Mouse (Mus musculus) splenic B cell, adult 2 months (primary cell): ENCODE measurements around the gene Hip1.
"Not testable (repeated sequence)": the region's sequence is repeated elsewhere in the genome, so short reads cannot be mapped to it uniquely, and the experiment has no call there.

Experiments used
- DNase-seq: peaks from one replicate; pipeline ENCODE4 v3.0.0-alpha.2; 2011; ENCODE audit warnings: low read depth, low spot score
- H3K27me3 ChIP-seq: 2 replicates; pipeline ENCODE4 v1.6.1; 2012; ENCODE audit warnings: mild to moderate bottlenecking, low read length, moderate library complexity, mixed read lengths; ENCODE audit not compliant: control insufficient read depth, poor library complexity, insufficient read depth, severe bottlenecking
- H3K36me3 ChIP-seq: 2 replicates; pipeline ENCODE4 v1.6.1; 2012; ENCODE audit warnings: mild to moderate bottlenecking, low read length, moderate library complexity, mixed read lengths; ENCODE audit not compliant: control insufficient read depth, poor library complexity, insufficient read depth, severe bottlenecking

The Hip1 gene

DNA sequence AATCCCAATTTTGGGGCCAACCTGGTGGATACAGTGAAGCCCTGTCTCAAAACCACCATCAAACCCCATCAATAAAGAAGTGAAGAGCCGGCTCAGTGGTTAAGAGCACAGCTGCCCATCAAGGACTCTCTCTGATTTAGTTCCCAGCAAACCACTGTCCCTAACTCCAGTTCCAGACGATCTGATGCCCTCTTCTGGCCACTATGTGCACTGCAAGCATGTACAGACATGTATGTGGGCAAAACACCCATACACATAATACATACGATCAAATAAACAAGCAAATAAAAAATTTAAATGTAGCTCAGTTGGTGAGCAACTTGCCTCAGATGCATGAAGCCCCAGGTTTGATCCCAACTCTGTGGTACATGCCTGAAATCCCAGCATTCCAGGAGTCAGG is 85.4 kb downstream of the Hip1 start:
- no peaks in the 10 kb centered on the region for H3K27me3 ChIP-seq
- H3K36me3 ChIP-seq = no peaks in the 10 kb centered on the region
- peak; percentile 62 for DNase-seq

- H3K27me3 ChIP-seq = no peaks in the 10 kb centered on the region
- no peaks in the 10 kb centered on the region for H3K36me3 ChIP-seq
- no peak for DNase-seq
Measured at GRCm38 (mm10) chr5:135457961-135458360, 87.0 kb downstream of the Hip1 start.

DNA sequence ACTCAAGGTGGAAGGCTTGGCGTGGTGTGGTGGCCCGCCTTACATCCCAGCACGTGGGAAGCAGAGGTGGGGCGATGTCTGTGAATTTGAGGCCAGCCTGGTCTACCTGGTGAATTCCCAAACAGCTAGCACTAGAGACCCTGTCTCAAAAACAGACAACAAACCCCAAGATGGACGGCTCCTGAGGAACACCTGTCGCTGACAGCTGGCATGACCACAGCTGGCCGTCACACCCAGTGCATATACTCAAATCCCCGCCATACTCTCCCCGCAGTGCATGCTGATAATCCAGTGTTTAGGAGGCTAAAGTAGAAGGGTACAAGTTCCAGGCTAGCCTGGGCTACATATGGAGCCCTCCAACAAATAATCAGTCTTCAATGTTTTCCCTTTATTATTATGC is 88.4 kb downstream of the Hip1 start:
- Histone ChIP-seq H3K36me3 (no peaks in the 10 kb centered on the region), H3K27me3 (no peaks in the 10 kb centered on the region)
- no peak for DNase-seq

GRCm38 (mm10) chr5:135454256-135454655 is 90.7 kb downstream of the Hip1 start:
- peak; percentile 23 for DNase-seq
- Histone ChIP-seq H3K36me3 (0 out of 2 replicates have a peak, but pooled peaks cover 1% of the 10 kb centered on the region), H3K27me3 (no peaks in the 10 kb centered on the region)

- not testable (repeated sequence) for DNase-seq, H3K27me3 ChIP-seq, H3K36me3 ChIP-seq
Measured at GRCm38 (mm10) chr5:135451559-135451958, 93.4 kb downstream of the Hip1 start.

DNA sequence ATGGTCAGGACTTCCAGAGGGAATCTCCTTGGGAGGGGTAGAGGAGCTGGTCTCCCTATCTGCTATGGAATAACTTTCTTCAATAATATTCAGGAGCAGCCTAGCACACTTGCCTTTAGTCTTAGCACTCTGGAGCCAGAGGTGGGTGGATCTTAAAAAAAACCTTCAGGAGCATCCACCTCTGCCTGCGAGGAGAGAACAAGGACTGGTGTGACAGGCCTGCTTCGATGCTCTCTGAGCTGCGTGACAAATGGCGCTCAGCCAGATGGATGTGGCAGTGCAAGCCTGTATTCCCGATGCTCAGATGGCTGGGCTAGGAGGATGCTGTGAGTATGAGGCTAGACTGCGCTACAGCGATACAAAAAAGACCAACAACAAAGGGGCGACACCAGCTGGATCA is 93.8 kb downstream of the Hip1 start:
- peaks cover 5% of the 10 kb centered on the region; the same call in 1 of the 2 replicates for H3K36me3 ChIP-seq
- no peak for DNase-seq

DNA sequence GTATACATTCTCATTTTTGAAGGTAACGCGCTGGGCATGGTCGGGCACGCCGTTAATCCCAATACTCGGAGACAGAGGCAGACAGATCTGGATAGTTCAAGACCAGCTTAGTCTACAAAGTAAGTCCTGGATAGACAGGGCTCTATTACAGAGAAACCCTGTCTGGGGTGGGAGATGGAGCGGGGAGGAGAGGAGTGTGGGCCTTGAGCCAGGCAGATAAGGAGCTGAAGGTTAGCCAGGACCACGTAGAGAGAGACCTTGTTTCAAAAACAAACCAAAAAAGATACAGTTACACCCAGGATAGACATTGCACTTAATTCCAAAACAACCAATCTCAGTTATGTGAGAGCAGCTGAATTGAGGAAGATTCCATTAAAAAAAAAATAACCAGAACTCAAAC is 99.2 kb downstream of the Hip1 start:
- H3K36me3 ChIP-seq = peaks cover 5% of the 10 kb centered on the region; the same call in 1 of the 2 replicates
- H3K27me3 ChIP-seq = no peaks in the 10 kb centered on the region
- no peak for DNase-seq

More for the DNA sequence above, 93.8 kb downstream of the Hip1 start:
- H3K27me3 ChIP-seq = no peaks in the 10 kb centered on the region

GRCm38 (mm10) chr5:135442430-135442829 is 102.5 kb downstream of the Hip1 start:
- no peaks in the 10 kb centered on the region; the same call in 1 of the 2 replicates for H3K36me3 ChIP-seq
- H3K27me3 ChIP-seq = no peaks in the 10 kb centered on the region
- no peak for DNase-seq

- Histone ChIP-seq H3K27me3 (no peaks in the 10 kb centered on the region), H3K36me3 (peaks cover 2% of the 10 kb centered on the region; the same call in 1 of the 2 replicates)
- peak; percentile 33 for DNase-seq
Measured at GRCm38 (mm10) chr5:135435039-135435438, 109.9 kb downstream of the Hip1 start.

DNA sequence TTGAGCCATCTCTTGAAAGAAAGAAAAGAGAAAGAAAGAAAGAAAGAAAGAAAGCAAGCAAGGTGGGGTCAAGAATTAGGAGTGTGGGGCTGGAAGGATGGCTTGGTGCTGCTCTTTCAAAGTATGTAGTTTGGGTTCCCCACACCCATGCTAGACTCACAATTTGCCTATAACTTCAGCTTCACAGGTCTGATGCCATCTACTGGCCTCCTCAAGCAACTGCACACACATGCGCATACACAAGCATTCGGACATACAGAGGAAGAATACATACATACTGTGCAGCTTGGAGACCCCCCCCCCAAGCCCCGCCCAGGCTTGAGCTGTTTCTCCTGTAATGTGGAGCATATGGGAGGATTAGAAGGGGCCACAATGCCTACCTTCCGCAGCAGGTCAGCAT is 111.1 kb downstream of the Hip1 start:
- Histone ChIP-seq H3K27me3 (no peaks in the 10 kb centered on the region), H3K36me3 (peaks cover 2% of the 10 kb centered on the region; the same call in 1 of the 2 replicates)
- no peak for DNase-seq

GRCm38 (mm10) chr5:135431111-135431510 is 113.8 kb downstream of the Hip1 start:
- Histone ChIP-seq H3K27me3 (no peaks in the 10 kb centered on the region), H3K36me3 (peaks cover 5% of the 10 kb centered on the region; the same call in 1 of the 2 replicates)
- no peak for DNase-seq

GRCm38 (mm10) chr5:135428786-135429185 is 116.1 kb downstream of the Hip1 start:
- peak; percentile 55 for DNase-seq
- Histone ChIP-seq H3K36me3 (peaks cover 5% of the 10 kb centered on the region; the same call in 1 of the 2 replicates), H3K27me3 (no peaks in the 10 kb centered on the region)

- 0 out of 2 replicates have a peak, but pooled peaks cover 1% of the 10 kb centered on the region for H3K36me3 ChIP-seq
- no peaks in the 10 kb centered on the region for H3K27me3 ChIP-seq
Measured at GRCm38 (mm10) chr5:135410266-135410665, 134.7 kb downstream of the Hip1 start.

DNA sequence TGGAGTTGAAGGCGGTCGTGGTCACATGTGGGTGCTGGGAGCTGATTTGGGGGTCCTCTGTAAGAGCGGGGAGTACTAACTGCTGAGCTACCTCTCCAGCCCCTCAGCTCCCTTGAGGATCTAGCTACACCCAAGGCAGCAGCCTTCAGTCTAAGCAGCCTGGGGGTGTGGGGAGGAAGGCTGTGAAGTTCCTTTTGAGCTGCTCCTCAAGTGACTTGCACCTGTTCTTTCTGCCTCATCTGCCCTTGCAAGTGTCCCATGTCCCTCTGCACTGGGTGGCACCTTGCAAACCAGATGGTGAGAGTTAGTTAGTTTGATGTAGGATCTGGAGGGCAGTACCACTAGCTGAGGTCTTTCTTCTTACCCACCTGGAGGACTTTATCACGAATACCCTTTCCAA is 136.8 kb downstream of the Hip1 start:
- Histone ChIP-seq H3K36me3 (no peaks in the 10 kb centered on the region), H3K27me3 (no peaks in the 10 kb centered on the region)
- DNase-seq = no peak

More at GRCm38 (mm10) chr5:135410266-135410665, 134.7 kb downstream of the Hip1 start:
- DNase-seq = no peak

DNA sequence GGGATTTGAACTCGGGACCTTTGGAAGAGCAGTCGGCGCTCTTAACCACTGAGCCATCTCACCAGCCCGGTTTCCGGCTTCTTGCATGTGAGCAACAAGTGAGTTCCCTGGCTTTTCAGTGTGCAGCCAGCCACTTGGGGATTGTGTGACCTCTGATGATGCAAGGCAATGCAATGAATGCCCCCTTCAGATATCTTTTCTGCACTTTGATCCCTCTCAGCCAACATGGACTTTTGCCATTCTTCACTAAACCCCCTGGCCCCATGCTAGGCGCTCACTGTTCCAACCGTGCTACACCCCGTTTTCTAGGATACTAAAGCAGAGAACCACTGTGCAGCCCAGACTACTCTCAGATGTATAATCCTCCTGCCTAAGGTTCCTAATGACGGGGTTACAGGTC is 139.5 kb downstream of the Hip1 start:
- H3K36me3 ChIP-seq = no peaks in the 10 kb centered on the region
- H3K27me3 ChIP-seq = no peaks in the 10 kb centered on the region
- no peak for DNase-seq

- Histone ChIP-seq H3K36me3 (no peaks in the 10 kb centered on the region), H3K27me3 (no peaks in the 10 kb centered on the region)
- DNase-seq = no peak
Measured at GRCm38 (mm10) chr5:135404623-135405022, 140.3 kb downstream of the Hip1 start.
